Mouse (Mus musculus) v-Abl transformed pro-B cells (cell line): ENCODE results near the gene Jmy.

Source experiments
- in situ Hi-C, 2 experiments: fragments of 400-800 bp; cut with MboI; formaldehyde crosslinking; loops; one replicate each; pipeline ENCODE4 v1.15.1; 2025; ENCODE audit not compliant: unreplicated experiment in 2 of 2

Jmy gene

GRCm38 (mm10) chr13:93381301-93381700 is 118.3 kb downstream of the Jmy start:
- in situ Hi-C loops, result no loop called here

DNA sequence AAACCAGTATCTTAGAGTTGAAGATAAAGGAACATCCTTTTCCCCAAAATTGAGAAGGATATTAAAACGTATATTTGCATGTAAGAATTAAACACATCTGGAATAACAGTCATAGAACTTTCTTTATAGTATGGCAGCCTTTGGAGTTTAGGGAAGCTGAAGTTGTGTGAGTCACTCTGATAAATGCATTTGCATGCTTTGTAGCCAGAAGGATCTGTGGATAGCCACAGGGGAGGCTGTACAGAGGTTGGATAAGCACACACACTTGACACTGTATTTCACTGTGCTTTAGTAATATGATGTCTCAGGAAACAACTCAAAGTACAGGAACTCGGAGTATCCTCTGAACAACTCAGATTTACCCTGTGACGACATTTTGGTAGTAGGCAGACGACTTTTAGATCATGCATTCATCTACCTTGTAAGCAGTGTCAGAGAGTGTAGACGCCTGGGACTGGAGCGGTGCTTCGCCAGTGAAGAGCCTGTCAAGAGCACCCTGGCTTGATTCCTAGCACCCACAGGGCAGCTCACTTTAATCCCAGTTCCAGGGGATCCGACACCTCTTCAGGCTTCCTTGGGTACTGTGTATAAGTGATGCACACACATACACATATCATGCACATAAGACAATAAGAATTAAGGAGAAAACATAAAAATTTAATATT is 119.1 kb downstream of the Jmy start:
- in situ Hi-C loops, result no loop called here
